Mouse (Mus musculus): Measurements from ENCODE around the gene Gm49380.
A peak's percentile ranks its signal among the peaks of the same experiment; 100 is the strongest.

- TF ChIP-seq CTCF (IDR thresholded peaks at IDR 0.05; ENCODE audit: low read depth, low read length) (peak; percentile 77), POLR2A (IDR thresholded peaks at IDR 0.05; ENCODE audit: extremely low read depth, insufficient read depth, low read length) (no peak)
Measured at GRCm38 (mm10) chr9:44125546-44126428, 12.5 kb upstream of the Gm49380 start.

Measured in liver, adult 2 months (tissue).